Mouse (Mus musculus): ENCODE measurements at regions not wholly inside any gene's neighbourhood (a gene's known extent, or its start where the extent isn't known, plus 50 kb on each side); places are given as distances from the start of the nearest gene placed in this dataset.

DNA sequence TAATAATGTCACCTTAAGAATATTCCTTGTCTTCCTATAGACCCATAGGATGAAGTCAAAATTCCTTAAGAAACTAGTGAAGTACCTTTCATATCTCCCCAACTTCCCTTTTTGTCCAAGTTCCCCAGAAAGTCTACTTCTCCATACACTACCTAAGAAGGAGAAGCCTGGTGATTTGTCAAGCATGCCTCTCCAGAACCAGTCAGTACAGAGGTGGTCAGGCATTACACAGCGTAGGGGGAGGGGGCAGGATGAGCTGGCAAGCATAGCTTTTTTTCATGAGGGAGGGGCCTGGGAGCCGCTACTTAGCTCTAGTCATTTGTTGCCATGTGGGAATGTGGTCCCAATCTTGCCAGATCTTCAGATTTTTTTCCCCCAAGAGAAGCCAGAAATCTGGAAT lies 54.0 kb upstream of the Satb2 start:
- DNase-seq (ENCODE audit: extremely low read depth, low read depth, low spot score): no peak

DNA sequence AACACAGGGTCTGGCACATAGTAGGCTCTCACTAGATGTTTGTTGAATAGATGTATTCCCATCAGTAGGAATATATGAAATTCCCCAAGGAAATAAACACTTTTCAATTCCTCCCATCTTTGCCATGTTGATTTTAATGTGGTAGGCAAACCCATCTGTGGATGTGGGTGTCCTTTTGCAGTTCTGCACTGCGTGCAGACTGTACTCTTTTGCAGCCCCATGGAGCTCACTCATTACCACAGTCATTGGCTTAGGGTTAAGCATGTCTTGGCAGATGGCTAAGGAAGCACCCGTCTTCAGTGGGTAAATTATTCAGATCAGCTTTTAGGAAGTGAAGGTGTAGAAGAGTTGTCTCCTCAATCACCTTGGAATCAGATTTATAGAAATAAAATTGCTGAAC lies 54.8 kb upstream of the Satb2 start:
- DNase-seq (ENCODE audit: extremely low read depth, low read depth, low spot score): no peak

DNA sequence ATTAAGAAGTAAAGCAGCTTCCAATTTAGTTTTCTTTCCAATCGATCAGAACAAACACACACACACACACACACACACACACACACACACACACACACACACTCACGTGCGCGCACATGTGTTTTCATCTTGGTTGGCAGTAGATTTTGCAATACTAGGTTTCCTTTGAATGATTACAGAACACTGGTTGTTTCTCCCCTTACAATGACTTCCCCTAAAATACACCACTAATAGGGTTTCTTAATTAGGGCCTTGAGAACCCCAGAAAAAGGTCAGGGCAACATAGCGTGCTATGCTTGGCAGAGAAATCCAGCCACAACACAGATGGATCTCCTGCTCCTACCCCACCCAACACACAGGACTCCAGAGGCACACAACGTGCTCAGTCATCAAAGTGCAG lies 56.0 kb upstream of the Satb2 start:
- no peak for DNase-seq (ENCODE audit: extremely low read depth, low read depth, low spot score)

DNA sequence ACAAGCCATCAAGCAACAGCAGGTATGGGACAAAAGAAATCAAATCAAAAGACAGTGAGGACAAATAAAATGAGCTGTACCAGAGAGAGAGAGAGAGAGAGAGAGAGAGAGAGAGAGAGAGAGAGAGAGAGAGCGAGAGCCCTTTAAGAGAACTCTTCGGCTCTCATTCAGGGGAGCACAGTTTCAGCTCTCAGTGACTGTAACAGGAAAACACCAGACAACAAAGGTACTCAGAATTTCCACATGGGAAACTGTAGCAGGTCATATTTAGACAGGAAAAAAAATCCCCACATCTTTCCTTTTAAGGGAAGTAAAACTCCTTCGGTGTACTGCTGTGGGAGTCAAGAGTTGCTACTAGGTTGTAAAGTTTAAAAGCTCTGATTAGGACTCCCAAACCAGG lies 57.9 kb upstream of the Satb2 start:
- DNase-seq (ENCODE audit: extremely low read depth, low read depth, low spot score): no peak

DNA sequence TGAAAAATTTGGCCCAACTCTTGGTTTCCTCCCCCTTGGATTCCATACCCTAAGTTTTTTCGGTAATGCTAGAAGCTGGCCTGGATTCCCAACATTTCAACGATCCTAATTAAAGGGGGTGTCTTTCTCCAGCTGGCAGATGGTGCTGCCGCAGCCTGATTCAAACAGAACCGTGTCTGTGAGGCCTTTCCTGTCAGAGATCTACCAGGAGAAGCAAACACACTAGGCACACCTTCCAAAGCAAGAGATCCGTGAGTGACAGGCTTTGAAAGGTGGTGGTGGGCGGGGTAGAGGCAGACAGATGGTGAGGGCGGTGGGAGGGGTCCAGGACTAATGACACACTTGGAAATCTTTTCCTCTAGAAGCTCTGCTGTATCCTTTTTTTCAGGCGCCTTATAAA lies 61.8 kb upstream of the Satb2 start:
- no peak for DNase-seq (ENCODE audit: extremely low read depth, low read depth, low spot score)

DNA sequence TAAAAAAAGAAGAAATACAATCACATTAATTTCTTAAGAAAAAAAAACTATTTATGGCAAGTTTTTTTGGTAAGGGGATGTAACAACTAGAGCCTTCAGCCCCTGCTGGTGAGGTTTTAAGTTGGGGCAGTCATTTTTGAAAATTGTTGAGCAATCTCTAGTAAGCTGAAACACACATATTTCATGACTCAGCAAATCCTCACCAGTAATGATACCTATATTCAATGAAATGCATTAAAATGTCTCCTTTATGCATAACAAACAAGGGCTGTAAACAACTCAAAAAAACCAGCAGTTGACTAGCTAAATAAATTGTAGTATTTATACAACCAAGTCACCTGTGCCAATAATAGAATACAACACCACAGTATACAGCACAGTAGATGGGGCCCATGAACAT lies 63.1 kb upstream of the Satb2 start:
- DNase-seq (ENCODE audit: extremely low read depth, low read depth, low spot score): no peak

DNA sequence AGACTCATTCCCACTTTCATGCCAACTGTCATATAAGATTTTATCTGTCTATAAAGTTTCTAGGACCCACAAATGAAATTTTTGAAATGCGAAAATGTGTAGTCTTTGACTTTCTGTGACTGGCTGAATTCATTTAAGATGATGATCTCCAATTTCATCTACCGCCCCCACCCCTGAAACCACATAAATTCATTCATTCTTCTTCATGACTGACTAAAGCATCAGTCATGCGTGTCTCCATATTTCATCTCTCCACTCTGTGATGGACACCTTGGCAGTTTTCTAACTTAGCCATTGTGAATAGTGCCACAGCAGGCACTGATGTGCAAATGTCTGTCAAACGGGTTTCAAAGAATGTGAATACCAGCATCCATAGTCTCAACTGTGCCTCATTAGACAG lies 75.4 kb upstream of the Satb2 start:
- no peak for DNase-seq (ENCODE audit: extremely low read depth, low read depth, low spot score)

DNA sequence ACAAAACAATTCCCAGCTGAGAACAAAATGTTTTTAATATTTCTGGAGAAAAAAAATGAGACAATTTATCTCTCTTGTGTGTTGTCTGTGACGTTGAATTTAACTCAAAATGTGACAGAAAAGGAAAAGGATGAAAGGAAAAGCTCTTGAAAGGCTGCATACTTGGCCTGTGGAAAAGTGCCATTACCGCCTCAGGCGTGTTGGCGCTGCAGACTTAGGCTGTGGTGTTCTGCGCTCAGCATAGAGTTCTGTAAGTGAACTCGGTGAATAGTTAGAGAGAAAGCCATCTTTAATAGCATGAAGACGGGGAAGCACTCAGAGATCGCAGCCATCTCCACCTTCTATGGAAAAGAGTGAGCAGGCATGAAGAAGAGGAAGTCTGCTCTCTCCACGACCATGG lies 77.5 kb upstream of the Satb2 start:
- DNase-seq (ENCODE audit: extremely low read depth, low read depth, low spot score): no peak

DNA sequence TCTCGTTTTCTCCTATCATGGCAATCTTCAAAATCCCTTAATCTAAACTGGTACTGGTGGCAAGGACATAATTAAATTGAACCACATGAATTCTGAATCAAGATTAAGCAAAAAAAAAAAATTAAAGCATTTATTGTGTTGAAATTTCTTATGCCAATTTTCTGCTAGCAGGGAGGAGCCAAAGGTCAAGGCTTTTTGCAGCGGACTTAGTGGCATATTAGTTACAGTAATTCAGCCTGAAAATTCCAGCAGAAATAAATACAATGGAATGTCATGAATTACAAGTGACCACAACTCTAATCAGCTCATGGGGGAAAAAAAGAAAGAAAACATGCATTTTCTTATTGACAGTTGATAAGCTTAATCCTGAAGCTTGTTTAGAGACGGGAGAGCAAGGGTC lies 80.8 kb upstream of the Satb2 start:
- no peak for DNase-seq (ENCODE audit: extremely low read depth, low read depth, low spot score)

DNA sequence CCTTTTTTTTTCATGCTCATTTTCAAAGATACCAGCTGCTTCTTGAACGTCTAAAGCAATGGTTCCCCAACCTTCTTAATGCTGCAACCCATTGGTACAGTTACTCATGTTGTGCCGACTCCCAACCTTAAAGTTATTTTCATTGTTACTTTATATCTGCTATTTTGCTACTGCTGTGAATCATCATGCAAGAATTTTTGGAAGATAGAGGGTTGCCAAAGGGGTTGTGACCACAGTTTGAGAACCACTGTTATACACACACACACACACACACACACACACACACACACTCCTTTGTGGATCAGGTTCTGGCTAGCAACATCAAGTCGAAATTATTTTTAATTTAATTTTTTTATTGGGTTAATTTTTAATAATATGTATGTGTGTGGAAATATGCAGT lies 96.8 kb upstream of the Satb2 start:
- no peak for DNase-seq (ENCODE audit: extremely low read depth, low read depth, low spot score)

DNA sequence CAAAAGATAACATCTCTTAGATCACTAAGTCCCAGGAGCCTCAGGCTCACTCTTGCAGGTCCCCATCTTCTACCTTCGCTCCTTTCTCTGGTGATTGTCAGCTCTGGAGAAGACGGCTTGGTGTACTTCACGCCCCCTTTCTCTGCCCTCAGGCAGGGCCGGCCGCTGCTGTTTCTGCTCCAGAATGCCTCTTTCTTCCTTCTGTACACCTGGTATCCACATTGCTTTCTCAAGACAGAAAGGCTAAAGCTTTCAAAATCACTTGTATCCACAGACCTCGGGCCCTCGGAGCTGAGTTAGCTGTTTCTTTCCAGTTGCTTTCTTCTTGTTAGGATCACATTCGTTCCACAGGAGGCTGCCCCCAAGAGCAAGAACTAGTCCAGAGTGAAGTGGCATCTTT lies 98.2 kb upstream of the Satb2 start:
- no peak for DNase-seq (ENCODE audit: extremely low read depth, low read depth, low spot score)

DNA sequence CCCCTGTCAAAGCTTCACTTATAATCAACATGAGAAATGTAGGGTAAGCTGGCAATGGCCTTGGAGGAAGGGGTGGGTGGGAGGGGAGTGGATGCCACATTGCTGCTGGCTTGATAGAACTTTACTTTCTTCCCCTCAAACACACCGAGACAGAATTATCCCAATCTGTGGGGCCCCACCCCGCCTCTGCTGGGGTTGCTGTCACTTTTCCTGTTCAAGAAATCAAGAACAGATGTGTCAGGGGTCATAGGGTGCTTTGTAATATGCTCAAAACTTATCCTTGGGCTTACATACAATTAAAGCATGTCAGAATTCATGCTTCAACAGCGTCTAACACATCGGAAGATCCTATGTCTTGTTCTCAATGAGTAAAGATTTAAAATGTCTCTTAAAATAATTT lies 101.9 kb upstream of the Satb2 start:
- no peak for DNase-seq (ENCODE audit: extremely low read depth, low read depth, low spot score)

DNA sequence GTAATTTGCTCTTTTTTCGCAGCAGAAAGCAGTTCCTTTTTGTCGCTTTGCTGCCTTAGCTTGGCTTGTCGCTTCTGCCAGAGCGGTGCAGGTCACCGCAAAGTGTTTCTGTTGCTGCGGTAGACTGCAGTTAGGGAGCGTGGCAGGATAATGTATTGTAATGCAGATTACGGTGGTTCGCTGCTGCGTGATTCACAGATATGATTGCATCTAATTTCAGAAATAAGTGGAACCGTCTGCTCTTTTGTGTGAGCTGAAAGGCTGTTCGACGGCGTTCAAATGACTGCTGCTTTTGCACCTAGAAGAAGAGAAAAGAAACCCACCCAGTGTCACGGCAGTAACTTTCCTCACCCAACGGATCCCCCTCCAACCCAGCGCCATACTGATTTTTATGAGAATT lies 104.7 kb upstream of the Satb2 start:
- DNase-seq (ENCODE audit: extremely low read depth, low read depth, low spot score): no peak

DNA sequence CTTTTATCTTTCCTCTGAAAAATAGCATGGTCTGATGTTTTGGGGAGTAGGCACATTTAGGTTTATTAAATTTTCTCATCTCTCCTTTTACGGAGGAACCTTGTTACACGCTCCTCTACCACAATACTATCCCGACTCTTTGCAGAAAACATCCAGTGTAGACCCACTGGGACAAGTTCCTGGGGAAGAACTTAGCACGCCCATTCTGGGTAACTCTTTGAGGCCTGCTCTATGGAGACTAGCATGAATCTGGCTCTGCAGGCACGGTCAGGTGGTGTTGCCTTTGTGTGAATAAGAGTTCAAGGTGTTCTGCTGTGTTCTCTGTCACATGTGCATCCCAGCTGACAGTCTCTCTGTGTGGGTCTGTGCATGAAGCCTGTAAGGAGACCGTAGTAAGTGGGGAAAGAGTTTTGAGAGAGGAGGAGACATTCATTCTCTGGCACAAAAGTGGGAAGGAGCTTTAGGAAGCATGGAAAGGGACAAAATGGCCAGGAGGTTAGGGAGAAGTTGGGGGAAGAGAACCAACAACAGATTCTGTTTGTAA lies 105.2 kb upstream of the Satb2 start:
- DNase-seq (ENCODE audit: extremely low read depth, low read depth, low spot score): no peak

DNA sequence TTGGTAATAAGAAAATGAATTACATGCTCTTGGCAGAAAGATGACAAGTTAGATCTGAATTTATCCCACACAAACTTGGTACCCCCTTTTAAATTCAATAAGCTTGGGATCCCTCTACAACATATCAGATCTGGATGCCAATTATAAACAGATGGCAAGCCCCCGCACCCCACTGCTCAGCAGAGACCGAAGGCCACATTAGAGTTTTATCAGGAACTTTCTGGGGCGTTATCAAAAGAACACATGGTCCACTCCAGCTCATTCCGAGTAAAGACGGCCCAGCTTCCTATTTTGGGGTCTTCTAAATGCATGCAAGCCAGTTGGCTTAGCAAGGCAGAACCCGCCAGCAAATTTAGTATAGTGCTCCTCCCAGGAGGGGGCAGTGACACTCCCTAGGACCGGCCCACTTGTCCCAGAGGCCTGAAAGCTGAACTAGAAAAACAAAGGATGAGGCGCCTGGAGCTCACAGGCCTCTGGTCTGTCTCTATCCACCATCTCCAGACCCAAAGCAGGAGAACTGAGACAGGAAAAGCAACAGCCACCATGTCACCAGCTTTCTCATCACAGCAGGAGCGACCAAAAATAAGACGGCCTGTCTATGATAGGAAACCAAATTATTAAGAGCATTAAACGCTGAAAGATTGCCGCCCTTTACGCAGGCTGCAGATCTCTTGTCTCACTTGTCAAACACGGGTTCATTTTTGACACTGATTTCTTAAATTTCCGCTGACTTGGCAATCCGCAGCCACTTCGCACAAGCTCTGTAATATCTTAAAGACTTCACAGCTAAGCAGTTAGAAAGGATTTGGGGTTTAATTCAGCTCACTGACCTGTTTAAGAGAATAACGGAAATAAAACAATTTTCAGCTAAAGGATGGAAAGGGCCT lies 117.2 kb upstream of the Satb2 start:
- no peak for DNase-seq (ENCODE audit: extremely low read depth, low read depth, low spot score)

DNA sequence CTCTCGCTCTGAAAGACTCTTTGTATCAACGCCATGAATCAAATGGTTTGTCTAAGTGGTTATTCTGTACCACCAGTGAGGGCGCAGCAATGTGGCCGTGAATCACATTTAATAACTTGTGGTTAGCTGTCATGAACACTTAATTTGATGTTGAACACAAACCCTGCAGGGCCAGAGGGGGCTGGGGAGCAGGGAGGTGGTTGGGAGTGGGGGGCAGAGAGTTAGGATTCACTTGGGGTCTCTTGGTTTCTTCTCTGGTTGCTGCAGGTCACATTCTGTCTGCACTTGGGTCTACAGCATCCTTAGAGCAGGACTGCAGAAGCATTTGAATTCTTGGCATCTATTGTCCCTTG lies 117.8 kb upstream of the Satb2 start:
- no peak for DNase-seq (ENCODE audit: extremely low read depth, low read depth, low spot score)

DNA sequence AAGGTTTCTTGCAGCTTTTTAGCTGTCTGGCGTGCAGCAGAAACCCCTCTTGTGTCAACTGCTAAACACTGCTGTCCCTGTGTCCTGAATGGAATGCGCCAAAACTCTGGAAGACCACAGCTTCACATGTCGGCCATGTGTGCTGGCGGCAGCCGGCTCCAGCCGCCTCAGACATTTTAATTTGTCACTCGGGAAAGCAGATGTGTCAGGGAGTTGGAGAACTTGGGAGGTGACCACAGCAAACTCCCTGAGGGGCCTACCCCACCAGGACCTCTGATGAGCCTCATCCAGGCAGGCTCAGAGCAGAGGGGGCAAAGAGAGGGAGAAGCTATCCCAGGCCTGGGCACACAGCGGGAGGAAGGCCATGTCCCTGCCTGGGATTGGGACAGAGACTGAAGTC lies 118.3 kb upstream of the Satb2 start:
- DNase-seq (ENCODE audit: extremely low read depth, low read depth, low spot score): no peak

DNA sequence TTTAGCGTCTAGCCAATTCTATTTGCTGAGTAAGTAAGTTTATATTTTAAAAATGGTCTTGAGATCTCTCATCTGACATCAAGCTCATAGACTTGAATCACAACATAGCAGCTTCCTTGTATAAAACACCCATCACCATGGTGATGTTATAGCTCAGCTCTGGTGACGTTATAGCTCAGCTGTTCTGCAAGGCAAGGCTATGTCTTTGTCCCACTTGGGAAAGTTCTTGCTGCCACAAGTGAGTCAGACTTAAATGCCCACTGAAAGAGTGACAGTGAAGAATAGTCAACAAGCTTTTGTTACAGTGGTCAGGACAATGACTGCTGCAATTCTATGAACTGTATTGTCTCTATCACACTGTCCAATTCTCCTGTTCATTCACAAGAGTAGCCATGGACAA lies 122.2 kb upstream of the Satb2 start:
- no peak for DNase-seq (ENCODE audit: extremely low read depth, low read depth, low spot score)

DNA sequence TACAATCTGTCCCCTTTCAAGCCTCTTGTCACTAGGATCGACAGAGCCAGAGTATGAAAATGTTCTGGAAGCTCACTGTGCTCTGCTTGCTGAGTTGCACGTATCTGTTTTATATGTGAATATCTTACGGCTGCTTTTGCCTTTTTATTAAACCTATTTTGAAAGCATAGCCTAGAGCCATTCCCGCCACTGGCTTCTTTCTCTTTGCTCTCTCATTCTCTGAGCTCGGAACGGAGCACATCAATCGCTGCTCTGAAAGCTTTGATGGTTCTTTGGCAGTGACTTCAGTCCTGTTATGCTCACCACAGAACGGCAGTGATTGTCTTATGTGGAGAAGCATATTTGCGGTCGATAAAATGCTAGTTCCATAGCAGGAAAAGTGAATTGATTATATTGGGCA lies 128.9 kb upstream of the Satb2 start:
- DNase-seq (ENCODE audit: extremely low read depth, low read depth, low spot score): no peak

DNA sequence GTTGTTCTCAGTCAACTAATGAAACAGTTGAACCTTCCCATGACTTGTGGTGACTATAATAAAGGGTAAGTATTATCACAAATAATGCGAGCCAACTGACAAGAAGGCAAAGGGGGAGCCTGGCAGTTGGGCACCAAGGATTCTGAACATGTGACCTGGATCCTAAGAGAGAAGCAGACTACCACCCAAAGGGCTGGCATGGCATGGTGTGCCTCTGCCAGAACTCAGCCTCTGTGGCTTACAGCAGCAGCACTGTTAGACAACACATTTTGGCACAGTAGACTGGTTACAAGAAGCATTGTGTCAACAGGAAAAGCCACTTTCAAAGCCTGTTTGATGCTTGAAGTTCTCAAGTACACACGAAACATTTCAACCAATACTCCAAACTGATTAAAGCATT lies 142.2 kb upstream of the Satb2 start:
- DNase-seq (ENCODE audit: extremely low read depth, low read depth, low spot score): no peak

DNA sequence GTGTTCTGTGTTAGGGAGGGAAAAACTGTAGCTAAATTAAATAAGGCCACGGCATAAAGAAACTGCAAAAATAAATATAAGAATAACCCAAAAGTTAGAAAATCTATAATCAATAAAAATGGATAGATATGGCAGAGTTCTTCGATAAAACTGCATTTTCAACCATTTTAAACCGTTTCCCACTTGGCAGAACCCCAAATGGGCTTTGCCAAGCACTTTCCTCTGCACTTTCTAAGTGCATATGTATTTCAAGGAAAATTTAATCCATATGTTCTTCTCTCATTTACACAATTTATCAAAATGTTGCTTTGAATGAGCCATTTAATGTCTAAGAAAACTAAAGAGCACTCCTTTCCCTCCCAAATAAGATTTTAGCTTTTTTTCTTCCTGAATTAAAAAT lies 165.7 kb upstream of the Satb2 start:
- DNase-seq (ENCODE audit: extremely low read depth, low read depth, low spot score): no peak

DNA sequence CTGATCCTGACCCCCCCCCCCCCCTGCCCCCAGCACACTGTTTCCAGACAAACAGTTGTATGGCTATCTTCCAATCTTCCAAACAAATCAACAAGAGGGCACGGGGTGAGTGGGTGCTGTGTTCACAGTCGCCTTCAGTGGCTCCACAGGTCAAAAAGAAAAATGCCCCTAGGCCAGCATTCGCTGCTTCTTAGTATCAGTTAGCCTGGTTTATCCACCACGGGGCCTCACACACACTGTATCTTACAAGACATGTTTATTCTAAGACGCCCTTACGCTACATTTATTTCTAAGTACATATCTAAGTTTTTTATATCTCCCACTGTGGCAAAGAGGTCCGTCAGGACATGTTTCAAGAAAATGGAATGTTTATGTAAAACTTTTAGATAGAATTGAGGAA lies 177.4 kb upstream of the Satb2 start:
- DNase-seq (ENCODE audit: extremely low read depth, low read depth, low spot score): no peak

DNA sequence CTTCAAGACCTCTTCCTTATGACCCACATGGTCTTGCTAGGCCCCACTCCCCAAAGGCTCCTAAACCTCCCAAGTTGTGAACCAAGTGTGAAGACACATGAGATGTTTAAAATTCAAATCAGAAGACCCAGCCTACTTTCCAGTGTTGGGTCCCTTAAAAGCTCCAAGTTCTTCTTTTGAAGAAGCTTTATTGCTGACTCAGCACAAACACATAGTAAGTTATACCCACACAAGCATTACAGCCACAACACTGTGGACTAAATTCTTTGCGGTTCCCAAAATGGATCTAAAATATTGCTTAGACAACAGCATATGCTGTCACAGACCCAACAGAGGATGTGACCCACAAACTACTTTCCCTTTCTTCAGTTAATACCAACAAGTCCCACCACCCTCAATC lies 186.0 kb upstream of the Satb2 start:
- DNase-seq (ENCODE audit: extremely low read depth, low read depth, low spot score): no peak
